Mouse (Mus musculus) B cell, adult 2 months (primary cell): ENCODE measurements at regions not wholly inside any gene's neighbourhood (a gene's known extent, or its start where the extent isn't known, plus 50 kb on each side); places are given as distances from the start of the nearest gene placed in this dataset.

Experiments
- DNase-seq, 2 experiments: peaks; one replicate each; pipeline ENCODE4 v3.0.0; 2022

GRCm38 (mm10) chr2:57424879-57425278 lies 187.4 kb downstream of the Gpd2 start:
- no peak for DNase-seq

- DNase-seq, result no peak
Observed at GRCm38 (mm10) chr2:57425439-57425838, 188.0 kb downstream of the Gpd2 start.

- DNase-seq, result no peak
Observed at GRCm38 (mm10) chr2:57450996-57451770, 213.7 kb downstream of the Gpd2 start.

GRCm38 (mm10) chr2:57453896-57454679 lies 216.7 kb downstream of the Gpd2 start:
- DNase-seq, result no peak

- DNase-seq, result no peak
Observed at GRCm38 (mm10) chr2:57459901-57460300, 222.5 kb downstream of the Gpd2 start.

GRCm38 (mm10) chr2:57473873-57474272 lies 236.4 kb downstream of the Gpd2 start:
- DNase-seq, result no peak

- DNase-seq, result no peak
Observed at GRCm38 (mm10) chr2:57492116-57492515, 254.7 kb downstream of the Gpd2 start.

GRCm38 (mm10) chr2:57492914-57493621 lies 255.6 kb downstream of the Gpd2 start:
- no peak for DNase-seq

GRCm38 (mm10) chr2:57496315-57496954 lies 259.0 kb downstream of the Gpd2 start:
- no peak for DNase-seq

- DNase-seq, result no peak
Observed at GRCm38 (mm10) chr2:57497933-57498332, 260.5 kb downstream of the Gpd2 start.

GRCm38 (mm10) chr2:57504678-57505077 lies 267.2 kb downstream of the Gpd2 start:
- DNase-seq, result no peak

GRCm38 (mm10) chr2:57522465-57522864 lies 285.0 kb downstream of the Gpd2 start:
- DNase-seq, result no peak

- no peak for DNase-seq
Observed at GRCm38 (mm10) chr2:57522983-57523382, 285.5 kb downstream of the Gpd2 start.

GRCm38 (mm10) chr2:57527966-57528365 lies 290.5 kb downstream of the Gpd2 start:
- DNase-seq, result no peak

GRCm38 (mm10) chr2:57539842-57540241 lies 302.4 kb downstream of the Gpd2 start:
- DNase-seq, result no peak

GRCm38 (mm10) chr2:57565258-57565657 lies 327.8 kb downstream of the Gpd2 start:
- DNase-seq, result no peak

GRCm38 (mm10) chr2:57566103-57566502 lies 328.7 kb downstream of the Gpd2 start:
- DNase-seq, result no peak

GRCm38 (mm10) chr2:57567183-57567582 lies 329.7 kb downstream of the Gpd2 start:
- no peak for DNase-seq

GRCm38 (mm10) chr2:57587065-57587464 lies 349.6 kb downstream of the Gpd2 start:
- DNase-seq, result peak; percentile 21 to 24

- DNase-seq, result no peak
Observed at GRCm38 (mm10) chr2:57593558-57593957, 356.1 kb downstream of the Gpd2 start.

- DNase-seq, result no peak
Observed at GRCm38 (mm10) chr2:57597694-57598358, 360.4 kb downstream of the Gpd2 start.

- no peak for DNase-seq
Observed at GRCm38 (mm10) chr2:57611599-57611998, 374.2 kb downstream of the Gpd2 start.
